Mouse (Mus musculus): ENCODE data around the gene Dgat2. TPM values are rescaled to one million over a fixed set of nuclear protein-coding genes. Genes with fewer than 3 reads are reported as not detected.
A peak's percentile ranks its signal among the peaks of the same experiment; 100 is the strongest.

Gene Dgat2
- total and polyA plus RNA-seq, 3 experiments: 1.6 to 2.8 (median 1.7) TPM

- TF ChIP-seq NRF1 (IDR thresholded peaks at IDR 0.05; ENCODE audit: low read depth, low read length) (no peak), ZKSCAN1 (IDR thresholded peaks at IDR 0.05; ENCODE audit: borderline replicate concordance, low read depth, low read length) (no peak), SIN3A (IDR thresholded peaks at IDR 0.05; ENCODE audit: low read length) (no peak), CTCF (conservative IDR thresholded peaks at IDR 0.05 in 1 of 2, IDR thresholded peaks at IDR 0.05 in 1 of 2; ENCODE audit: low read depth in 2 of 2, low read length in 2 of 2) (no peak)
- no peak for DNase-seq (ENCODE audit: extremely low read depth)
- no peaks in the 10 kb centered on the region for H3K9me3 ChIP-seq (replicated peaks; ENCODE audit: low read length)
- H3K4me3 ChIP-seq (replicated peaks in 1 of 3; ENCODE audit: low read depth in 2 of 3, low read length in 2 of 3, poor library complexity in 1 of 3): no peak overlapping the region
- in situ Hi-C loops (cut with MboI; ENCODE audit: low pct_ligation_motif_present, low pct_unique_long_range_greater_than_20kb, low sequenced_read_pairs): no loop called here
- dilution Hi-C loops (cut with MboI; ENCODE audit: extremely low pct_ligation_motif_present, extremely low pct_unique_long_range_greater_than_20kb, low sequenced_read_pairs): no loop called here
- no peak overlapping the region for H3K4me2 ChIP-seq (ENCODE audit: insufficient read depth, low read depth, poor library complexity, severe bottlenecking)
- no peaks in the 10 kb centered on the region for H3K36me3 ChIP-seq (replicated peaks in 1 of 2; ENCODE audit: control insufficient read depth in 1 of 2, insufficient read depth in 1 of 2, low read length in 1 of 2)
- H3K9ac ChIP-seq (ENCODE audit: insufficient read depth, low read depth): no peak overlapping the region
- H3K27me3 ChIP-seq (replicated peaks): peaks cover 7% of the 10 kb centered on the region
- no peak overlapping the region for H3K27ac ChIP-seq (ENCODE audit: insufficient read depth, low read depth)
- peaks cover 2 to 19% of the 10 kb centered on the region in 2 experiments for H3K4me1 ChIP-seq (ENCODE audit: control insufficient read depth in 1 of 2, insufficient read depth in 2 of 2)
- no peaks in the 10 kb centered on the region for H3K79me2 ChIP-seq (replicated peaks; ENCODE audit: control insufficient read depth, extremely low read depth, insufficient read depth, poor library complexity, severe bottlenecking)
These were observed 19.6 kb upstream of the Dgat2 start for GRCm38 (mm10) chr7:99202163-99202562.

GRCm38 (mm10) chr7:99200290-99200689 lies 17.8 kb upstream of the Dgat2 start:
- DNase-seq (ENCODE audit: extremely low read depth): no peak
- H3K27ac ChIP-seq (ENCODE audit: insufficient read depth, low read depth): no peak overlapping the region
- H3K36me3 ChIP-seq (replicated peaks in 1 of 2; ENCODE audit: control insufficient read depth in 1 of 2, insufficient read depth in 1 of 2, low read length in 1 of 2): no peaks in the 10 kb centered on the region
- peaks cover 2 to 19% of the 10 kb centered on the region in 2 experiments for H3K4me1 ChIP-seq (ENCODE audit: control insufficient read depth in 1 of 2, insufficient read depth in 2 of 2)
- H3K9me3 ChIP-seq (replicated peaks; ENCODE audit: low read length): peaks cover 4% of the 10 kb centered on the region
- in situ Hi-C loops (cut with MboI; ENCODE audit: low pct_ligation_motif_present, low pct_unique_long_range_greater_than_20kb, low sequenced_read_pairs): no loop called here
- no peak overlapping the region for H3K4me2 ChIP-seq (ENCODE audit: insufficient read depth, low read depth, poor library complexity, severe bottlenecking)
- TF ChIP-seq CHD2 (IDR thresholded peaks at IDR 0.05; ENCODE audit: low read length) (no peak), MXI1 (IDR thresholded peaks at IDR 0.05; ENCODE audit: low read depth, low read length) (no peak), USF1 (IDR thresholded peaks at IDR 0.05; ENCODE audit: low read depth, low read length) (no peak), MAZ (IDR thresholded peaks at IDR 0.05; ENCODE audit: low read depth, low read length) (no peak)
- no peak overlapping the region for H3K4me3 ChIP-seq (replicated peaks in 1 of 3; ENCODE audit: low read depth in 2 of 3, low read length in 2 of 3, poor library complexity in 1 of 3)
- dilution Hi-C loops (cut with MboI; ENCODE audit: extremely low pct_ligation_motif_present, extremely low pct_unique_long_range_greater_than_20kb, low sequenced_read_pairs): no loop called here
- H3K27me3 ChIP-seq (replicated peaks): peaks cover 9% of the 10 kb centered on the region
- no peaks in the 10 kb centered on the region for H3K79me2 ChIP-seq (replicated peaks; ENCODE audit: control insufficient read depth, extremely low read depth, insufficient read depth, poor library complexity, severe bottlenecking)
- no peak overlapping the region for H3K9ac ChIP-seq (ENCODE audit: insufficient read depth, low read depth)

- Histone ChIP-seq H3K27ac (ENCODE audit: insufficient read depth, low read depth) (no peak overlapping the region), H3K4me3 (replicated peaks in 1 of 3; ENCODE audit: low read depth in 2 of 3, low read length in 2 of 3, poor library complexity in 1 of 3) (no peak overlapping the region), H3K79me2 (replicated peaks; ENCODE audit: control insufficient read depth, extremely low read depth, insufficient read depth, poor library complexity, severe bottlenecking) (no peaks in the 10 kb centered on the region), H3K4me1 (ENCODE audit: control insufficient read depth in 1 of 2, insufficient read depth in 2 of 2) (peaks cover 2 to 19% of the 10 kb centered on the region in 2 experiments; a peak in 3 of 4 replicates), H3K27me3 (replicated peaks) (peaks cover 11% of the 10 kb centered on the region), H3K9me3 (replicated peaks; ENCODE audit: low read length) (peaks cover 4% of the 10 kb centered on the region), H3K9ac (ENCODE audit: insufficient read depth, low read depth) (no peak overlapping the region), H3K4me2 (ENCODE audit: insufficient read depth, low read depth, poor library complexity, severe bottlenecking) (no peak overlapping the region), H3K36me3 (replicated peaks in 1 of 2; ENCODE audit: control insufficient read depth in 1 of 2, insufficient read depth in 1 of 2, low read length in 1 of 2) (no peaks in the 10 kb centered on the region)
- in situ Hi-C loops (cut with MboI; ENCODE audit: low pct_ligation_motif_present, low pct_unique_long_range_greater_than_20kb, low sequenced_read_pairs): no loop called here
- TF ChIP-seq EP300 (IDR thresholded peaks at IDR 0.05; ENCODE audit: low read length): peak; percentile 24; the same call in 1 of the 2 replicates
- TF ChIP-seq GABPA (IDR thresholded peaks at IDR 0.05; ENCODE audit: insufficient replicate concordance, low read depth, low read length): no peak
- TF ChIP-seq IRF4 (IDR thresholded peaks at IDR 0.05; ENCODE audit: low read depth, low read length): peak; percentile 89
- no peak for DNase-seq (ENCODE audit: extremely low read depth)
- dilution Hi-C loops (cut with MboI; ENCODE audit: extremely low pct_ligation_motif_present, extremely low pct_unique_long_range_greater_than_20kb, low sequenced_read_pairs): no loop called here
These were observed 17.1 kb upstream of the Dgat2 start for GRCm38 (mm10) chr7:99199451-99200175.

Data from CH12.LX (cell line).